Mouse (Mus musculus): ENCODE data around the gene Man2c1. TPM values are rescaled to one million over a fixed set of nuclear protein-coding genes. Genes with fewer than 3 reads are reported as not detected.

The Man2c1 gene
- polyA plus RNA-seq, 1 experiment from 2014 or later: 47.7 TPM

- Histone ChIP-seq H3K4me3 (replicated peaks; ENCODE audit: low read depth, low read length) (no peak overlapping the region), H3K4me1 (replicated peaks; ENCODE audit: insufficient read depth, low read length) (peaks cover 5% of the 10 kb centered on the region), H3K4me2 (ENCODE audit: low read length) (no peak overlapping the region), H3K9ac (ENCODE audit: low read depth, low read length) (no peak overlapping the region), H3K9me3 (replicated peaks; ENCODE audit: low read length) (no peaks in the 10 kb centered on the region), H3K36me3 (ENCODE audit: insufficient read depth, low read length) (peaks cover 8% of the 10 kb centered on the region; the same call in 1 of the 2 replicates), H3K27me3 (ENCODE audit: insufficient read depth, low read length) (no peaks in the 10 kb centered on the region), H3K27ac (no peak overlapping the region)
- peak; percentile 14; the same call in 1 of the 2 replicates for TF ChIP-seq CTCF (IDR thresholded peaks at IDR 0.05; ENCODE audit: low read depth)
- ATAC-seq (replicated peaks; ENCODE audit: low FRiP score, low read depth) (no peak), DNase-seq (ENCODE audit: low spot score) (no peak)
- 41% methylated on average over 6 of the region's 6 CpGs for WGBS
These were observed 21.8 kb downstream of the Man2c1 start for GRCm38 (mm10) chr9:57152331-57152730.

DNA sequence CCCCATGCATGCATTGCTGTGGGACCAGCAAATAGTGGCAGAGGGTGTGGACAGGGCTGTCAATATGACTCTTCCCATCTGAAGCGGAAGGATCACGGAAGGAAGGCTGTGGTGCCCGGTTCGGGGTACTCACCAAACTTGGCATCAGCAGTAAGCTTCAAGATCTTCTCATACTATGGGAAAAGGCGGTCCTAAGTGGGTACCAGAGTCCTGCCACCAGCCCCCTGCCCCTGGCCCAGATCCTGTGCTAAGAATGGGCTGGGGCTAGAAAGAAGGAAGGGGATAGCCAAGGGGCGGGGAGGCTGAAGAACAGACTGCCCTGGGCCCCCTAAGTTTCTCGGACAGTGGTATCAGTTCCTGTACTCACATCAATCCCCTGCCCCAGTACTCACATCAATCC is 25.9 kb downstream of the Man2c1 start:
- no peak overlapping the region for H3K9ac ChIP-seq (ENCODE audit: low read depth, low read length)
- DNase-seq (ENCODE audit: low spot score): no peak
- no peak for ATAC-seq (replicated peaks; ENCODE audit: low FRiP score, low read depth)
- no peak overlapping the region for H3K4me3 ChIP-seq (replicated peaks; ENCODE audit: low read depth, low read length)
- H3K36me3 ChIP-seq (ENCODE audit: insufficient read depth, low read length): peaks cover 8% of the 10 kb centered on the region; the same call in 1 of the 2 replicates
- H3K27ac ChIP-seq: no peak overlapping the region
- H3K9me3 ChIP-seq (replicated peaks; ENCODE audit: low read length): no peaks in the 10 kb centered on the region
- H3K27me3 ChIP-seq (ENCODE audit: insufficient read depth, low read length): no peaks in the 10 kb centered on the region
- 94% methylated on average over 7 of the region's 7 CpGs for WGBS
- peaks cover 10% of the 10 kb centered on the region; the same call in 1 of the 2 replicates for H3K4me1 ChIP-seq (replicated peaks; ENCODE audit: insufficient read depth, low read length)
- no peak overlapping the region for H3K4me2 ChIP-seq (ENCODE audit: low read length)
- no peak for TF ChIP-seq CTCF (IDR thresholded peaks at IDR 0.05; ENCODE audit: low read depth)

DNA sequence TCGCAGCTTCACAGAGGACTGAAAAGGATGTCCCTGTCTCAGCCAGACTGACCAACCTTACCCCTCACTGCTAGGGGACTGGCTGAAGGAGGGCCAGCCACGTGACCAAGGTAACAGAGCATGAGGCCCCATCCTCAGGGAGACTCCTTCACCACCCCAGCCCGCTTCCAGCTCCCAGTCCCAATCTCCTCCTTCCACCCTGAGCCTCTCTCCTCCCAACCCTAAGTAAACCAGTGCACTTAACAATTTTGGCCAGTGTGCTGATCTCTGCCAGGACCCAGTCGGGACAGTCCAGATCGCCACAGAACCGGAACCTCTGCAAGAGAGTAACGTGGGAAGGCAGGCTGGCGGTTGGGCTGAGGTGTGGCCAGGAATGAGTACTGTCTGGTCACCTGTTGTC is 26.3 kb downstream of the Man2c1 start:
- no peak for ATAC-seq (replicated peaks; ENCODE audit: low FRiP score, low read depth)
- WGBS: 90% methylated on average over 8 of the region's 8 CpGs
- H3K36me3 ChIP-seq (ENCODE audit: insufficient read depth, low read length): peaks cover 8% of the 10 kb centered on the region; the same call in 1 of the 2 replicates
- no peaks in the 10 kb centered on the region for H3K27me3 ChIP-seq (ENCODE audit: insufficient read depth, low read length)
- H3K27ac ChIP-seq: no peak overlapping the region
- H3K4me1 ChIP-seq (replicated peaks; ENCODE audit: insufficient read depth, low read length): peaks cover 10% of the 10 kb centered on the region; the same call in 1 of the 2 replicates
- no peaks in the 10 kb centered on the region for H3K9me3 ChIP-seq (replicated peaks; ENCODE audit: low read length)
- TF ChIP-seq CTCF (IDR thresholded peaks at IDR 0.05; ENCODE audit: low read depth): no peak
- no peak overlapping the region for H3K4me2 ChIP-seq (ENCODE audit: low read length)
- H3K4me3 ChIP-seq (replicated peaks; ENCODE audit: low read depth, low read length): no peak overlapping the region
- DNase-seq (ENCODE audit: low spot score): no peak
- no peak overlapping the region for H3K9ac ChIP-seq (ENCODE audit: low read depth, low read length)

GRCm38 (mm10) chr9:57157499-57157898 is 27.0 kb downstream of the Man2c1 start:
- 31% methylated on average over 13 of the region's 13 CpGs for WGBS

GRCm38 (mm10) chr9:57158013-57158470 is 27.6 kb downstream of the Man2c1 start, which contains the start of gene Commd4:
Gene Commd4, minus strand, starts transcription at chr9:57158331.
- 0 out of 2 replicates have a peak within 1 kb of the TSS, but pooled peaks have one; percentile 42 for H3K27ac ChIP-seq
- WGBS: 0% methylated on average over 24 of the region's 24 CpGs
- peaks cover 10% of the 10 kb centered on the region; the same call in 1 of the 2 replicates for H3K4me1 ChIP-seq (replicated peaks; ENCODE audit: insufficient read depth, low read length)
- ATAC-seq (replicated peaks; ENCODE audit: low FRiP score, low read depth) (peak; percentile 86), DNase-seq (ENCODE audit: low spot score) (peak; percentile 99)
- no peaks in the 10 kb centered on the region for H3K9me3 ChIP-seq (replicated peaks; ENCODE audit: low read length)
- no peak for TF ChIP-seq CTCF (IDR thresholded peaks at IDR 0.05; ENCODE audit: low read depth)
- peak within 1 kb of the TSS; percentile 68 for H3K9ac ChIP-seq (ENCODE audit: low read depth, low read length)
- H3K27me3 ChIP-seq (ENCODE audit: insufficient read depth, low read length): no peaks in the 10 kb centered on the region
- peaks cover 8% of the 10 kb centered on the region; the same call in 1 of the 2 replicates for H3K36me3 ChIP-seq (ENCODE audit: insufficient read depth, low read length)
- H3K4me3 ChIP-seq (replicated peaks; ENCODE audit: low read depth, low read length): peak within 1 kb of the TSS; percentile 75
- H3K4me2 ChIP-seq (ENCODE audit: low read length): peak within 1 kb of the TSS; percentile 98

More at GRCm38 (mm10) chr9:57157499-57157898, 27.0 kb downstream of the Man2c1 start:
- H3K4me2 ChIP-seq (ENCODE audit: low read length): peak overlapping the region; percentile 98
- ATAC-seq (replicated peaks; ENCODE audit: low FRiP score, low read depth) (no peak), DNase-seq (ENCODE audit: low spot score) (no peak)
- H3K4me1 ChIP-seq (replicated peaks; ENCODE audit: insufficient read depth, low read length): peaks cover 10% of the 10 kb centered on the region; the same call in 1 of the 2 replicates
- peak overlapping the region; percentile 68 for H3K9ac ChIP-seq (ENCODE audit: low read depth, low read length)
- no peaks in the 10 kb centered on the region for H3K9me3 ChIP-seq (replicated peaks; ENCODE audit: low read length)
- peak overlapping the region; percentile 75 for H3K4me3 ChIP-seq (replicated peaks; ENCODE audit: low read depth, low read length)
- no peaks in the 10 kb centered on the region for H3K27me3 ChIP-seq (ENCODE audit: insufficient read depth, low read length)
- TF ChIP-seq CTCF (IDR thresholded peaks at IDR 0.05; ENCODE audit: low read depth): no peak
- H3K36me3 ChIP-seq (ENCODE audit: insufficient read depth, low read length): peaks cover 8% of the 10 kb centered on the region; the same call in 1 of the 2 replicates
- H3K27ac ChIP-seq: 0 out of 2 replicates have a peak overlapping the region, but pooled peaks have one; percentile 42

GRCm38 (mm10) chr9:57158506-57158905 is 28.0 kb downstream of the Man2c1 start:
- 36% methylated on average over 11 of the region's 11 CpGs for WGBS
- Histone ChIP-seq H3K27me3 (ENCODE audit: insufficient read depth, low read length) (no peaks in the 10 kb centered on the region), H3K9me3 (replicated peaks; ENCODE audit: low read length) (no peaks in the 10 kb centered on the region), H3K4me3 (replicated peaks; ENCODE audit: low read depth, low read length) (peak overlapping the region; percentile 75; the same call in 1 of the 2 replicates), H3K9ac (ENCODE audit: low read depth, low read length) (peak overlapping the region; percentile 68; the same call in 1 of the 2 replicates), H3K36me3 (ENCODE audit: insufficient read depth, low read length) (peaks cover 8% of the 10 kb centered on the region; the same call in 1 of the 2 replicates), H3K4me1 (replicated peaks; ENCODE audit: insufficient read depth, low read length) (peaks cover 10% of the 10 kb centered on the region; the same call in 1 of the 2 replicates), H3K27ac (no peak overlapping the region), H3K4me2 (ENCODE audit: low read length) (peak overlapping the region; percentile 98)
- DNase-seq (ENCODE audit: low spot score): no peak
- no peak for TF ChIP-seq CTCF (IDR thresholded peaks at IDR 0.05; ENCODE audit: low read depth)
- ATAC-seq (replicated peaks; ENCODE audit: low FRiP score, low read depth): no peak
